Mouse (Mus musculus) limb, embryonic 15.5 days (tissue): ENCODE measurements around the gene Ccnd3. TPM values are rescaled to one million over a fixed set of nuclear protein-coding genes. Genes with fewer than 3 reads are reported as not detected.

Experiments used
- ATAC-seq: fragments of 200-750 bp; cut with Nextera tagmentation; 2 replicates; pipeline ENCODE4 v1.8.0; 2017; ENCODE audit warnings: low read depth, moderate TSS enrichment; ENCODE audit not compliant: insufficient number of reproducible peaks, low FRiP score, low TSS enrichment
- H3K27ac ChIP-seq: fragments of 300-500 bp; sonication (generic); 2 replicates; pipeline ENCODE4 v1.5.1; 2015; ENCODE audit warnings: moderate library complexity, mild to moderate bottlenecking, inconsistent platforms
- H3K27me3 ChIP-seq: fragments of 300-500 bp; sonication (generic); 2 replicates; pipeline ENCODE4 v1.6.1; 2015; ENCODE audit warnings: inconsistent platforms
- H3K36me3 ChIP-seq: fragments of 300-500 bp; sonication (generic); 2 replicates; pipeline ENCODE4 v1.6.1; 2015; ENCODE audit warnings: inconsistent platforms
- H3K4me1 ChIP-seq: fragments of 300-500 bp; sonication (generic); 2 replicates; pipeline ENCODE4 v1.6.1; 2015; ENCODE audit warnings: inconsistent platforms
- H3K4me2 ChIP-seq: fragments of 300-500 bp; sonication (generic); 2 replicates; pipeline ENCODE4 v1.6.1; 2015; ENCODE audit warnings: mild to moderate bottlenecking, inconsistent platforms
- H3K4me3 ChIP-seq: fragments of 300-500 bp; sonication (generic); 2 replicates; pipeline ENCODE4 v1.5.1; 2015; ENCODE audit warnings: mild to moderate bottlenecking, inconsistent platforms
- H3K9ac ChIP-seq: fragments of 300-500 bp; sonication (generic); 2 replicates; pipeline ENCODE4 v1.6.1; 2015; ENCODE audit warnings: inconsistent platforms
- H3K9me3 ChIP-seq: fragments of 300-500 bp; sonication (generic); 2 replicates; pipeline ENCODE4 v1.6.1; 2016; ENCODE audit warnings: inconsistent platforms
- WGBS: fragments of 180-500 bp; shearing (Covaris S2); methylation state at CpG from one replicate; pipeline ENCODE4 v1.1.7; 2015; 5-methylcytosine and 5-hydroxymethylcytosine counted together
- polyA plus RNA-seq: library from polyadenylated mRNA; unstranded; fragments of >200 nt; fragmentation: Nextera tagmentation; extraction: Ambion mirVana; gene quantifications from 2 replicates; pipeline ENCODE4 v1.2.1, GENCODE M21; 2015

Ccnd3 gene
- polyA plus RNA-seq, 1 experiment from 2014 or later, result 499 TPM

GRCm38 (mm10) chr17:47506042-47506441, 1.2 kb downstream of the Ccnd3 start:
- 88% methylated on average over 1 of the region's 1 CpGs for WGBS
- Histone ChIP-seq H3K4me2 (no peak overlapping the region), H3K27ac (no peak overlapping the region), H3K9ac (no peak overlapping the region), H3K9me3 (no peaks in the 10 kb centered on the region), H3K4me3 (no peak overlapping the region), H3K4me1 (peaks cover 46% of the 10 kb centered on the region), H3K36me3 (no peaks in the 10 kb centered on the region), H3K27me3 (no peaks in the 10 kb centered on the region)
- no peak for ATAC-seq

- Histone ChIP-seq H3K9ac (no peak overlapping the region), H3K36me3 (no peaks in the 10 kb centered on the region), H3K4me3 (no peak overlapping the region), H3K27ac (no peak overlapping the region), H3K4me2 (no peak overlapping the region), H3K27me3 (no peaks in the 10 kb centered on the region), H3K4me1 (peaks cover 46% of the 10 kb centered on the region), H3K9me3 (no peaks in the 10 kb centered on the region)
- WGBS, result 77% methylated on average over 4 of the region's 4 CpGs
- ATAC-seq, result no peak
Observed at GRCm38 (mm10) chr17:47506697-47507096, 1.8 kb downstream of the Ccnd3 start.

- H3K4me2 ChIP-seq, result peak overlapping the region; percentile 44
Observed at GRCm38 (mm10) chr17:47507523-47507922, 2.7 kb downstream of the Ccnd3 start.

GRCm38 (mm10) chr17:47508012-47508608, 3.3 kb downstream of the Ccnd3 start:
- peak overlapping the region; percentile 44 for H3K4me2 ChIP-seq
- H3K27me3 ChIP-seq, result no peaks in the 10 kb centered on the region
- peak; percentile 76; the same call in 1 of the 2 replicates for ATAC-seq
- WGBS, result 17% methylated on average over 12 of the region's 12 CpGs
- no peaks in the 10 kb centered on the region for H3K9me3 ChIP-seq
- H3K9ac ChIP-seq, result no peak overlapping the region
- peak overlapping the region; percentile 23 for H3K4me3 ChIP-seq
- no peaks in the 10 kb centered on the region for H3K36me3 ChIP-seq
- H3K27ac ChIP-seq, result peak overlapping the region; percentile 92
- peaks cover 50% of the 10 kb centered on the region for H3K4me1 ChIP-seq

More at GRCm38 (mm10) chr17:47507523-47507922, 2.7 kb downstream of the Ccnd3 start:
- Histone ChIP-seq H3K4me3 (no peak overlapping the region), H3K27me3 (no peaks in the 10 kb centered on the region), H3K9ac (no peak overlapping the region), H3K4me1 (peaks cover 48% of the 10 kb centered on the region), H3K9me3 (no peaks in the 10 kb centered on the region), H3K27ac (peak overlapping the region; percentile 92), H3K36me3 (no peaks in the 10 kb centered on the region)
- 73% methylated on average over 2 of the region's 2 CpGs for WGBS
- no peak for ATAC-seq

- H3K4me1 ChIP-seq, result peaks cover 58% of the 10 kb centered on the region
- no peaks in the 10 kb centered on the region for H3K36me3 ChIP-seq
- no peak overlapping the region for H3K9ac ChIP-seq
- no peaks in the 10 kb centered on the region for H3K9me3 ChIP-seq
- no peak overlapping the region for H3K4me2 ChIP-seq
- peak overlapping the region; percentile 43; the same call in 1 of the 2 replicates for H3K27ac ChIP-seq
- no peak overlapping the region for H3K4me3 ChIP-seq
- no peaks in the 10 kb centered on the region for H3K27me3 ChIP-seq
- 50% methylated on average over 9 of the region's 9 CpGs for WGBS
- ATAC-seq, result no peak
Observed at GRCm38 (mm10) chr17:47509031-47509705, 4.3 kb downstream of the Ccnd3 start.

GRCm38 (mm10) chr17:47511111-47512020, 6.5 kb downstream of the Ccnd3 start:
- WGBS, result 9% methylated on average over 25 of the region's 25 CpGs
- peak overlapping the region; percentile 23 for H3K4me3 ChIP-seq

GRCm38 (mm10) chr17:47512956-47513775, 8.3 kb downstream of the Ccnd3 start:
- H3K9ac ChIP-seq, result no peak overlapping the region
- peak overlapping the region; percentile 78 for H3K27ac ChIP-seq
- ATAC-seq, result no peak

More at GRCm38 (mm10) chr17:47511111-47512020, 6.5 kb downstream of the Ccnd3 start:
- no peaks in the 10 kb centered on the region for H3K9me3 ChIP-seq
- no peaks in the 10 kb centered on the region for H3K36me3 ChIP-seq
- H3K27me3 ChIP-seq, result no peaks in the 10 kb centered on the region
- H3K9ac ChIP-seq, result no peak overlapping the region
- peaks cover 44% of the 10 kb centered on the region for H3K4me1 ChIP-seq
- peak overlapping the region; percentile 45 for H3K4me2 ChIP-seq
- peak; percentile 88 for ATAC-seq
- peak overlapping the region; percentile 88 for H3K27ac ChIP-seq

GRCm38 (mm10) chr17:47515180-47515844, 10.5 kb downstream of the Ccnd3 start:
- ATAC-seq, result no peak
- H3K4me3 ChIP-seq, result no peak overlapping the region
- H3K9me3 ChIP-seq, result no peaks in the 10 kb centered on the region
- peaks cover 51% of the 10 kb centered on the region for H3K4me1 ChIP-seq
- H3K27me3 ChIP-seq, result no peaks in the 10 kb centered on the region
- H3K9ac ChIP-seq, result no peak overlapping the region
- 69% methylated on average over 7 of the region's 7 CpGs for WGBS
- H3K4me2 ChIP-seq, result no peak overlapping the region
- H3K27ac ChIP-seq, result peak overlapping the region; percentile 29; the same call in 1 of the 2 replicates
- H3K36me3 ChIP-seq, result no peaks in the 10 kb centered on the region

More at GRCm38 (mm10) chr17:47512956-47513775, 8.3 kb downstream of the Ccnd3 start:
- Histone ChIP-seq H3K4me3 (no peak overlapping the region), H3K4me1 (peaks cover 41% of the 10 kb centered on the region), H3K9me3 (no peaks in the 10 kb centered on the region), H3K36me3 (no peaks in the 10 kb centered on the region), H3K4me2 (no peak overlapping the region), H3K27me3 (no peaks in the 10 kb centered on the region)
- 52% methylated on average over 10 of the region's 10 CpGs for WGBS

GRCm38 (mm10) chr17:47516232-47516631, 11.4 kb downstream of the Ccnd3 start:
- H3K9ac ChIP-seq, result no peak overlapping the region
- H3K4me1 ChIP-seq, result peaks cover 47% of the 10 kb centered on the region
- no peaks in the 10 kb centered on the region for H3K36me3 ChIP-seq
- no peak overlapping the region for H3K27ac ChIP-seq
- no peaks in the 10 kb centered on the region for H3K9me3 ChIP-seq
- WGBS, result 97% methylated on average over 3 of the region's 3 CpGs
- no peak overlapping the region for H3K4me2 ChIP-seq
- H3K27me3 ChIP-seq, result no peaks in the 10 kb centered on the region
- no peak overlapping the region for H3K4me3 ChIP-seq
- ATAC-seq, result no peak

- ATAC-seq, result peak; percentile 72
- Histone ChIP-seq H3K27me3 (no peaks in the 10 kb centered on the region), H3K9ac (peak overlapping the region; percentile 4; the same call in 1 of the 2 replicates), H3K4me3 (no peak overlapping the region), H3K9me3 (no peaks in the 10 kb centered on the region), H3K4me1 (peaks cover 58% of the 10 kb centered on the region), H3K27ac (peak overlapping the region; percentile 96), H3K36me3 (no peaks in the 10 kb centered on the region), H3K4me2 (peak overlapping the region; percentile 11; the same call in 1 of the 2 replicates)
- 9% methylated on average over 8 of the region's 8 CpGs for WGBS
Observed at GRCm38 (mm10) chr17:47518205-47518604, 13.4 kb downstream of the Ccnd3 start.
